ENCODE assay signal across 3 mouse cellular contexts in the genomic region with DNA sequence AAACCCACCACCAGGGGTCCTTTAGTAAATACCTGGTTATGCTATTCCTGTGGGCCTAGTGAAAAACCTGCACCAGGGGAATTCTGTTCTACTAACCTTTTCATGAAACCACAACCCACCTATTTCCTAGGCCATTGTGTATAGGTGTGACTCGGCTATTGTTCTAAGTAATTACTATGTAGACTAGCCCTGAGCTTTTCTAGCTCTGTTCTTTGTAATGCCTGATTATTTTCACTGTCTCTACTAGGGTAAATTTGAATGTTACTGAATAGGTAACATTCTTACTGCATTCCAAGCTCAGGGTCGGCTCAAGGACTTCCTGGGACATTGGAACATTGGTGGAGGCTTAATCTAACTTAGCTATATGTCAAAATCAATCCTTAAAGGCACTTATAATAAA.
A peak's percentile ranks its signal among the peaks of the same experiment; 100 is the strongest.
DNase-seq lines count a peak whose midpoint lies in the region.

No protein-coding gene starts in this region.

- peak; percentile 75 for DNase-seq in ES-CJ7 (ENCODE audit: low read depth, low spot score)
- peak; percentile 90 for DNase-seq in R1 (ENCODE audit: low read depth, low spot score)
- DNase-seq in ZHBTc4 (ENCODE audit: low read depth, low spot score): peak; percentile 77
